Mouse (Mus musculus) thymus, postnatal 0 days (tissue): ENCODE data around the gene Rhbg. TPM values are rescaled to one million over a fixed set of nuclear protein-coding genes. Genes with fewer than 3 reads are reported as not detected.

Experiments
- DNase-seq: peaks from one replicate; pipeline ENCODE4 v3.0.0-alpha.2; 2015; ENCODE audit warnings: low spot score
- polyA plus RNA-seq: library from polyadenylated mRNA; unstranded; fragments of >200 nt; fragmentation: Nextera tagmentation; extraction: Ambion mirVana; gene quantifications from 2 replicates; pipeline ENCODE4 v1.2.1, GENCODE M21; 2015

Rhbg gene
- polyA plus RNA-seq, 1 experiment from 2014 or later, result 0.66 TPM

- no peak for DNase-seq
These were observed 7.8 kb upstream of the Rhbg start for GRCm38 (mm10) chr3:88262346-88262745.

GRCm38 (mm10) chr3:88256382-88256781 lies 1.9 kb upstream of the Rhbg start:
- no peak for DNase-seq

GRCm38 (mm10) chr3:88255950-88256349 lies 1.4 kb upstream of the Rhbg start:
- no peak for DNase-seq

GRCm38 (mm10) chr3:88252739-88253138 lies 1.8 kb downstream of the Rhbg start:
- no peak for DNase-seq

- no peak for DNase-seq
These were observed 6.1 kb downstream of the Rhbg start for GRCm38 (mm10) chr3:88248406-88248805.

- no peak for DNase-seq
These were observed 6.8 kb downstream of the Rhbg start for GRCm38 (mm10) chr3:88247666-88248065.

GRCm38 (mm10) chr3:88245811-88246210 lies 8.7 kb downstream of the Rhbg start:
- peak; percentile 78 for DNase-seq

- peak; percentile 63 for DNase-seq
These were observed 10.4 kb downstream of the Rhbg start for GRCm38 (mm10) chr3:88244071-88244470.

- DNase-seq, result peak; percentile 73
These were observed 12.0 kb downstream of the Rhbg start for GRCm38 (mm10) chr3:88242531-88242930.

GRCm38 (mm10) chr3:88241045-88241786 lies 13.3 kb downstream of the Rhbg start:
- DNase-seq, result no peak

- no peak for DNase-seq
These were observed 15.1 kb downstream of the Rhbg start for GRCm38 (mm10) chr3:88239446-88239845.

GRCm38 (mm10) chr3:88238866-88239391 lies 15.6 kb downstream of the Rhbg start:
- no peak for DNase-seq

- peak; percentile 45 for DNase-seq
These were observed 16.8 kb downstream of the Rhbg start for GRCm38 (mm10) chr3:88237556-88238194.

GRCm38 (mm10) chr3:88237161-88237555 lies 17.4 kb downstream of the Rhbg start:
- DNase-seq, result no peak

- DNase-seq, result no peak
These were observed 18.9 kb downstream of the Rhbg start for GRCm38 (mm10) chr3:88235616-88236015.

GRCm38 (mm10) chr3:88235216-88235615 lies 19.3 kb downstream of the Rhbg start:
- DNase-seq, result peak; percentile 29

- no peak for DNase-seq
These were observed 20.5 kb downstream of the Rhbg start for GRCm38 (mm10) chr3:88234041-88234440.

GRCm38 (mm10) chr3:88232851-88233649 lies 21.5 kb downstream of the Rhbg start:
- DNase-seq, result no peak

GRCm38 (mm10) chr3:88232301-88232702 lies 22.2 kb downstream of the Rhbg start:
- DNase-seq, result no peak

- no peak for DNase-seq
These were observed 23.4 kb downstream of the Rhbg start for GRCm38 (mm10) chr3:88231061-88231641.

- DNase-seq, result no peak
These were observed 24.1 kb downstream of the Rhbg start for GRCm38 (mm10) chr3:88230262-88231047.
